Mouse (Mus musculus) MEL (cell line): ENCODE data around the gene Olfr1368.

ENCODE experiments used
- CTCF ChIP-seq, 3 experiments: IDR thresholded peaks in 2 of 3; conservative IDR thresholded peaks in 1 of 3; 2 replicates each; pipeline ENCODE4 v1.5.1; 2011 to 2012; ENCODE audit warnings: low read length in 3 of 3, low read depth in 2 of 3, mild to moderate bottlenecking in 2 of 3, improper control_type of control experiment in 1 of 3, inconsistent platforms in 1 of 3, mixed read lengths in 1 of 3, moderate library complexity in 1 of 3; ENCODE audit not compliant: control insufficient read depth in 1 of 3, insufficient read depth in 1 of 3, poor library complexity in 1 of 3, severe bottlenecking in 1 of 3
- POLR2A ChIP-seq, 2 experiments: IDR thresholded peaks; 2 replicates each; pipeline ENCODE4 v1.6.1; 2011 to 2012; ENCODE audit warnings: low read length in 2 of 2, mild to moderate bottlenecking in 2 of 2, control low read depth in 1 of 2, improper control_type of control experiment in 1 of 2, low read depth in 1 of 2, moderate library complexity in 1 of 2; ENCODE audit not compliant: control insufficient read depth in 1 of 2, insufficient read depth in 1 of 2, poor library complexity in 1 of 2

DNA sequence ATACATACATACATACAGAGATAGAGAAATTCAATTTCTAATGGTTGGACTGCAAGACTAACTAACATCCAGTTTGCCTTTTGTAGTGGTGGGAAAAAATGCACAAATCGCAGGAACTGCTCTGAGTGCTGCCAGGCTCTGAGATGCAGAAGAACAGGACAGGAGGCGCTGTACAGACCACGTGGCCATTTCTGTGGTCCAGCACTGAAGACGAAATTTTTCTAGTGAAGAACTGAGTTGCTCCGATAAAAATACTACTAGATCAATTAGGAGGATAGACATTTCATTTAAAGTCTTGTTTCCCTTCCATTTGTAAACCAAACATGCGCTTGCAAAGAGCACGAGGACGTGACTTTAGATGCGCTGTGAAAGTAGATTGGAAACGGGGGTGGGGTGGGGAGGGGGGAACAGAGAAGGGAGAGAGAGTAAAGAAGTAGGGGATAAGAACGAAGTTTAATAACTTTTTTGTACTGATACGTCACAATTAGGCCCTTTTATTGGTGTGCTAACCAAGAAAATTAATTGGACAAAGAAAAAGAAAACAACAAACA lies 26.0 kb upstream of the Olfr1368 start:
- TF ChIP-seq POLR2A (IDR thresholded peaks at IDR 0.05; ENCODE audit: control insufficient read depth in 1 of 2, insufficient read depth in 1 of 2, low read depth in 1 of 2, low read length in 2 of 2, poor library complexity in 1 of 2) (no peak), CTCF (IDR thresholded peaks at IDR 0.05 in 2 of 3, conservative IDR thresholded peaks at IDR 0.05 in 1 of 3; ENCODE audit: control insufficient read depth in 1 of 3, insufficient read depth in 1 of 3, low read depth in 2 of 3, low read length in 3 of 3, poor library complexity in 1 of 3, severe bottlenecking in 1 of 3) (peak in 2 of 3 experiments; percentile 26 to 46; a peak in 3 of 6 replicates)
